Mouse (Mus musculus) cerebellum, adult 11 months (tissue): ENCODE results near the gene Rps3.

Experiments
- DNase-seq: peaks from one replicate; pipeline ENCODE4 v3.0.0; 2022

Gene Rps3

DNA sequence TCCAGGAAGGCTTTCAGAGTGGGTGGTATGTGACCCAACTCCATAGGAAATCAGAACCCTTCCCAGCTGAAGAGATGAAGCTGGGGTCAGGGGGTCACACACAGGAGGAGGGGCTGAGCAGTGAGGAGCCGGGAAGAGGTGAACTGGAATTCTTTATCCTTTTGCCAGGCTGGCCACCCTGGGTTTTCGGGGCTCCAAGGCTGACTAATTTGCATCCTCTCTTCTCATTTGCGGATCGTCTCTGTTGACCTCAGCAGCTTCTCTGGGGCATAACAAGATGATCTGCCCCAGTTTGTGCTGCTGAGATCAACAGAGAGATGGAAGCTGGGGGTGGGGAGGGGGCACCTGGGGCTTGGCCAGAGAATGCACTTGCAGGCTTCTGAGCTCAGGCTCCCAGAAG is 47.0 kb downstream of the Rps3 start:
- no peak for DNase-seq

- no peak for DNase-seq
These were observed 48.8 kb downstream of the Rps3 start for GRCm38 (mm10) chr7:99434672-99435250.

GRCm38 (mm10) chr7:99432863-99433262 is 50.7 kb downstream of the Rps3 start:
- DNase-seq: no peak

DNA sequence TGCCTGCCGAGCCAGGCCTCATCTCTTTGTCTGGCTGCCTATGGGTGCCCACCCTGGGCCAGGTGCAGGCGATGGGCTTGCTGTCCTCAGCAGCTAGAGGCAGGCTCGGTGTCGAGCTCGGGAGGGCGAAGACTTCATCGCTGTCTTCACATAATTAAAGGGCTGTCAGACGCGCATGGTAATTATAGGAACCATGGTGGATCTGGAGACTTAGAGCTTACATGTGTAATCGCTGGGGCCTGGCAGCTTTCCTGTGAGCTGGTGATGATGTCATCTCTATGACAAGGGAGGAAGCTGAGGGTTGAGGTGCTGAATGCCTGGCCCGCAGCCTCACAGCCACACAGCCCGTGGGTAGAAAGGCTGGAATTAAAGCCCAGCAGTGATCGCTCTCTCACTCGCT is 51.3 kb downstream of the Rps3 start:
- no peak for DNase-seq

GRCm38 (mm10) chr7:99430246-99430645 is 53.3 kb downstream of the Rps3 start:
- no peak for DNase-seq

DNA sequence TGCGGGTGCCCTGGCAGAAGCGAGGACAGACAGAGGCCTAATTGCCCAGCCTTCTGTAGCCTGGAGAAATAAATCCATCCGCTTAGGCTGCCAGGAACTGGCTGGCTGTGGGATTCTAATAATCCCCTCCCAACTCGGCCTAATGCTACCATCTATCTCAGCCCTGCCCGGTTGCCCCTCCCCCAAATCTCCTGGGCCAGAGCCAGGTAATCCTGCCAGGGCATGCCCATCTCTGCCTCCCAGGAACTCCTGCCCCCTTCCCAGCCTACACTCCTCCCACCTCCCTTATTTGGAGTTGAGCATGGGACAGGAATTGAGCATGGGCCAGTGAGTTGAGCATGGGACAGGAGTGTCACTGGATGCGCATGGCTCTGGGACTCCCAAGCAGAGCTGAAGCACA is 53.8 kb downstream of the Rps3 start:
- no peak for DNase-seq

DNA sequence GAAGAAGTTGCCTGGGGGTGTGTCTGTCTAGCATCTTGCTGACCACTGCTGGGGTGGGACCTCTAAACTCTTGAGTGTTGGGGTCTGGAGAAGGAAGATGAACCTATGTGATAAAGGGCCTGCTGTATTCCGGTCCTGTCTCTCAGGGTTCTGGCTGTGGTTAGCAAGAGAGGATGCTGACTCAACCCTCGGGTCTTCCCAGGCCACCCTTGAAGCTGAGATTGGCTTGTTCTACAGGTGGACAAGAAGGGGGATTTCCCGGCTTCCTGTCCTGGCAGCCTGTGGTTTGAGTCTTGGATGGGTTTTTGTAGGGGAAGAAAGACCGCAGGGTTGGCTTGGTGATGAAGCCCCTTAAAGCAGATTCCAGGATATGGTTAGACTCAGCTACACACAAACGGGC is 54.7 kb downstream of the Rps3 start:
- no peak for DNase-seq

- no peak for DNase-seq
These were observed 55.6 kb downstream of the Rps3 start for GRCm38 (mm10) chr7:99427987-99428386.
